Mouse (Mus musculus): ENCODE measurements around the gene Ldb3. TPM values are rescaled to one million over a fixed set of nuclear protein-coding genes. Genes with fewer than 3 reads are reported as not detected.

Ldb3 gene
- not detected in 2 replicates for polyA plus RNA-seq (2012)

DNA sequence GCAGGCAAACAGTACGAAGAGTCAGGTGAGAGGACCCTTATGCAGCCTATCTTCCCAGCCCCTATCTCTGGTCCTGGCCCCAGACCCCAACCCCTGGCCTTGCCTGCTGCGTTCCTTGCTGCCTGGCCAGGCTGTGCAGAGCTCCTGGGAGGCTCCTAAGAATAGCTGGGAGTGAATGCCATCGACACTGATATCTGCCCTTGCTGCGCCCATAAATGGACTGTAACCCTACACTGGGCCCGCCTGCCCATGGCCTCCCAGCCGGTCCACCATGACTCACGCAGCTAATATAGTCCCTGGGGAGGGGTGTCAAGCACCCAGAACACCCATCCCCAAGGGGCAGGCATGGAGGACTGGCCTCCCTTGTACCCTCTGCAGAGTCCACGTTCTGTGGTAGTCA, at the start of gene Ldb3:
Gene Ldb3 (minus strand): TSS at position 185 of the 400 bp plus-strand sequence.
- Histone ChIP-seq H3K27me3 (ENCODE audit: control insufficient read depth) (no peaks in the 10 kb centered on the region), H3K4me1 (ENCODE audit: control insufficient read depth) (peaks cover 10% of the 10 kb centered on the region), H3K9me3 (ENCODE audit: control insufficient read depth, low read length) (no peaks in the 10 kb centered on the region), H3K4me3 (replicated peaks) (no peak within 1 kb of the TSS), H3K36me3 (ENCODE audit: control insufficient read depth) (no peaks in the 10 kb centered on the region)
- no peak for TF ChIP-seq GATA1 (IDR thresholded peaks at IDR 0.05; ENCODE audit: low read length)
- no peak for TF ChIP-seq TAL1 (IDR thresholded peaks at IDR 0.05; ENCODE audit: low read length)

DNA sequence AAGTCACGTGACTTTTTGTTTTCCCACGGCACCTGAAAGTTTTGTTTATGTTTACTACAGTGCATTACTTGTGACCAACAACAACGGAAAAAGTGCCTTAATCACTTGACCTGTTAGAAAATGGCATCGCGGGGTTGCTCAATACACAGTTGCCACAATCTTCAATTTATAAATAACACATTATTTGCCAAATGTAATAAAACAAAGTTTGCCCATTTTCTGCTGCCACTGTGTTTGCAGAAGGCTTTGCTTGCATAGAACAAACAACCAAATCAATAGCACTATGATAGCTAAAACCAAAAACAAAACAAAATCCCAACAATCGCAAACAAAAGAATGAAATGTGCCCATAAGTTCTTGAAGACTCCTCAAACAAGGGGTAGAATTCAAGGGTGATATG, 47.2 kb upstream of the Ldb3 start:
- TF ChIP-seq TAL1 (IDR thresholded peaks at IDR 0.05; ENCODE audit: low read length) (no peak), GATA1 (IDR thresholded peaks at IDR 0.05; ENCODE audit: low read length) (no peak)
- Histone ChIP-seq H3K27me3 (ENCODE audit: control insufficient read depth) (no peaks in the 10 kb centered on the region), H3K9me3 (ENCODE audit: control insufficient read depth, low read length) (no peaks in the 10 kb centered on the region), H3K4me1 (ENCODE audit: control insufficient read depth) (peaks cover 30% of the 10 kb centered on the region), H3K36me3 (ENCODE audit: control insufficient read depth) (no peaks in the 10 kb centered on the region), H3K4me3 (replicated peaks) (no peak overlapping the region)

DNA sequence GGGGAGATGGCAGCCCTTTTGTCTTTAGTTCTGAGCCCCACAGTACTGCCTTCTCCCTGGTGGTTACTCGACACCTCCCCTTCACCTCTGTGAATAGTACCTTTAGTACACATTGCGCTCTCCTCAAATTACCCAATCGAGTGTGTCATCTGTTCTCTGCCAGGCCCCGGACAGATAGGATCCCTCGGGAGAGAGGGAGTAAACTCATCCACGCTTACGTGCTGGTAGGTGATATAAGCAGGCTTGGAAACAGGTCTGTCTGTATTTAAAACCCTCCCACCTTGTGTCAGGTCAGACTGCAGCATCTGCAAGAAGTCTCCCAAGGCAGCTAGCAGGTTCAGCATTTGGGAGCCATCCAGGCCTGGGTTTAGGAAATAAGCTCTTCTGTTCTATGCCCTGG, 46.7 kb upstream of the Ldb3 start:
- Histone ChIP-seq H3K4me3 (replicated peaks) (no peak overlapping the region), H3K27me3 (ENCODE audit: control insufficient read depth) (no peaks in the 10 kb centered on the region), H3K4me1 (ENCODE audit: control insufficient read depth) (peaks cover 32% of the 10 kb centered on the region), H3K9me3 (ENCODE audit: control insufficient read depth, low read length) (no peaks in the 10 kb centered on the region), H3K36me3 (ENCODE audit: control insufficient read depth) (no peaks in the 10 kb centered on the region)
- TF ChIP-seq GATA1 (IDR thresholded peaks at IDR 0.05; ENCODE audit: low read length) (no peak), TAL1 (IDR thresholded peaks at IDR 0.05; ENCODE audit: low read length) (no peak)

DNA sequence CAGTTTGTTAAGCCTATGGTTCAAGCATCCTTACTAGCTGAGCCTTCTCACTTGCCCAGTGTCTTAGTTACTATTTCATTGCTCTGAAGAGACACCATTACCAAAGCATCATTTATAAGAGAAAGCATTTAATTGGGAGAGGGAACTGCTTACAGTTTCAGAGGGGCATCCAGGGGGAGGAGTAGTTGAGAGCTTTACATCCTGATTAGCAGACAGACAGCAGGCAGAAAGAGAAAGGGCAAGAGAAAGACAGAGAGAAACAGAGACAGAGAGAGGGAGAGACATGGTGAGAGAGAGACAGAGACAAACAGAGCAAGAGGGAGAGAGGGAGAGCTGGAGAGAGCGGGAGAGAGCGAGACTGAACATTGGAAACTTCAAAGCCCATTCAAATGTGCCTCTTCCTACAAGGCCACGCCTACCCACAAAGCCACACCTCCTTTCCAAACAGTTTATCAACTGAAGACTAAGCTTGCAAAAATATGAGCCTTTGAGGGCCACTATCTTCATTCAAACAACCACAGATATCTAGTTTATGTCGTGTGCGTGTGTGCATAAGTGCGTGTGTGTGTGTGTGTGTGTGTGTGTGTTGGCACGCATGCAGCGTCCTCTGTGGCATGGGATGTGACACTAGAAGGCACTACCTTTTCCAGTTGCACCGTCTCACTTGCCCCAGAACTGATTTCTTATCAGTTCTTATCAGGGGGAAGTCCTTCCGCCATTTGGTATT, 44.4 kb upstream of the Ldb3 start:
- TF ChIP-seq GATA1 (IDR thresholded peaks at IDR 0.05; ENCODE audit: low read length) (no peak), TAL1 (IDR thresholded peaks at IDR 0.05; ENCODE audit: low read length) (no peak)
- Histone ChIP-seq H3K4me3 (replicated peaks) (peak overlapping the region; percentile 47), H3K27me3 (ENCODE audit: control insufficient read depth) (no peaks in the 10 kb centered on the region)

DNA sequence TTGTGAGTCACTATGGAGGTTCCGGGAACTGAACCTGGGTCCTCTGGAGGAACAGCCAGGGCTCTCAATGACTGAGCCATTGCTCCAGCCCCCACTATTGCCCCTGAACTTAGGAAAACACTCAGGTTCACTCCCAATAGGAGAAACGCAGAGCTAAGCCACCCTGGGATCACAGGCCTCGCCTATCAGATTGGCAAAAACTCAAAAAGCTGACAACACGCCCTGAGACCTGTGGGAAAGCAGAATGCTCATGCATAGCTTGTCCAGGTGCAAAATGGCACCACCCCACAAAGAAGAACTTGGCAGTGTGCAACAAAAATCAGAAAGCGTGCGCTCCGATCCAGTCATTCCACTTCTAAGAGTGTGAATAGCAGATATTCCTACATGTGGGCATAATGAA, 38.3 kb upstream of the Ldb3 start:
- Histone ChIP-seq H3K9me3 (ENCODE audit: control insufficient read depth, low read length) (no peaks in the 10 kb centered on the region), H3K4me1 (ENCODE audit: control insufficient read depth) (peaks cover 41% of the 10 kb centered on the region), H3K36me3 (ENCODE audit: control insufficient read depth) (no peaks in the 10 kb centered on the region), H3K4me3 (replicated peaks) (no peak overlapping the region), H3K27me3 (ENCODE audit: control insufficient read depth) (no peaks in the 10 kb centered on the region)
- no peak for TF ChIP-seq GATA1 (IDR thresholded peaks at IDR 0.05; ENCODE audit: low read length)
- TF ChIP-seq TAL1 (IDR thresholded peaks at IDR 0.05; ENCODE audit: low read length): no peak

More for the DNA sequence above, 44.4 kb upstream of the Ldb3 start:
- no peaks in the 10 kb centered on the region for H3K36me3 ChIP-seq (ENCODE audit: control insufficient read depth)
- no peaks in the 10 kb centered on the region for H3K9me3 ChIP-seq (ENCODE audit: control insufficient read depth, low read length)
- peaks cover 31% of the 10 kb centered on the region for H3K4me1 ChIP-seq (ENCODE audit: control insufficient read depth)

DNA sequence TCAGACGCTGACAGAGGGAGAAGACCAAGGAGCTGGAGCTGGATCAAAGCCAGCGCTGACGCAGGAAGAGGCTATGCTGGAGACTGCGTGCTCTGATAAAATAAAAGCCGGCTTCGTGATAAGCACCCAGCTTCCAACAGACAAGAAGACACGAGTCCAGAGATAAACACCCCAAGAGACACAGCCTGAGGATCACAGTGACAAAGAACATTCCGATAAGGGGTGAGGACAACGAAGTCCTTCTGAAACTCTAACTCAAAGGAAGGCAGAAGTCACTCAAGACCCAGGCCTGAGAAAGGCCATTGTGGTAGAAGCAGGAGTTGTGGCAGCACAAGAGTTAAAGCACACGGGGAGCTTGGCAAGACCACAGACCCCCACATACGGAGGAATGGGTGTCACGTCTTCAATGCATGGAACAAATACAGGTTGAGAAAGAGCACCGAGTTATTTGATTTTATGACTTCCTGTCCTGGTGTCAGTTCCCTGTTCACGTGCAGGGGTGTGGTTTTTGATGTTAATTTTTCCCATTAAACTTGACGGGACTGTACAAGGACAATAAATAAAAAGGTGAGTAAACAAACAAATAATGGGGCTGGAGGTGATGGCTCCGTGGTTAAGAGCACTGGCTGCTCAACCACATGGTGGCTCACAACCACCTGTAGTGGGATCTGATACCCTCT, 35.2 kb upstream of the Ldb3 start:
- no peak for TF ChIP-seq GATA1 (IDR thresholded peaks at IDR 0.05; ENCODE audit: low read length)
- no peak for TF ChIP-seq TAL1 (IDR thresholded peaks at IDR 0.05; ENCODE audit: low read length)
- H3K36me3 ChIP-seq (ENCODE audit: control insufficient read depth): no peaks in the 10 kb centered on the region
- peaks cover 55% of the 10 kb centered on the region for H3K4me1 ChIP-seq (ENCODE audit: control insufficient read depth)
- H3K9me3 ChIP-seq (ENCODE audit: control insufficient read depth, low read length): no peaks in the 10 kb centered on the region
- no peaks in the 10 kb centered on the region for H3K27me3 ChIP-seq (ENCODE audit: control insufficient read depth)
- peak overlapping the region; percentile 27 for H3K4me3 ChIP-seq (replicated peaks)

DNA sequence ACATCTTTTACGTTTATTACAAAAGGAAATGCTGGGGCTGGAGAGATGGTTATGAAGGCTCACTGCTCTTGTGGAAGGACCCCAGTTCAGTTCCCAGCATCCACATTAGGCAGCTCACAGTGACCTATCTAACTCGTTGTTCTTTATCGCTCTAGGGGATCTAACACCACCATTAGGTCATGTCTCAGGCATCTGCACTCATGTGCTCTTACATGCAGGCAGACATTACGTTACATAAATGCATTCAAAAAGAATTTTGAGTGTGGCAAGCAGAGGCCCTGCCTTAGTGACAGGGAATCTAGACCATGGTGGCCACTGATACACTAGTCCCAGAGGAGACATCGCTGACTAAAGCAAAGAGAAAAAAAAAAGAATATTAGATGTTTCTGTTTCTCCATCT, 34.6 kb upstream of the Ldb3 start:
- H3K4me1 ChIP-seq (ENCODE audit: control insufficient read depth): peaks cover 58% of the 10 kb centered on the region
- peak overlapping the region; percentile 27 for H3K4me3 ChIP-seq (replicated peaks)
- peak; percentile 66 for TF ChIP-seq GATA1 (IDR thresholded peaks at IDR 0.05; ENCODE audit: low read length)
- no peak for TF ChIP-seq TAL1 (IDR thresholded peaks at IDR 0.05; ENCODE audit: low read length)
- H3K27me3 ChIP-seq (ENCODE audit: control insufficient read depth): no peaks in the 10 kb centered on the region
- no peaks in the 10 kb centered on the region for H3K36me3 ChIP-seq (ENCODE audit: control insufficient read depth)
- H3K9me3 ChIP-seq (ENCODE audit: control insufficient read depth, low read length): no peaks in the 10 kb centered on the region

DNA sequence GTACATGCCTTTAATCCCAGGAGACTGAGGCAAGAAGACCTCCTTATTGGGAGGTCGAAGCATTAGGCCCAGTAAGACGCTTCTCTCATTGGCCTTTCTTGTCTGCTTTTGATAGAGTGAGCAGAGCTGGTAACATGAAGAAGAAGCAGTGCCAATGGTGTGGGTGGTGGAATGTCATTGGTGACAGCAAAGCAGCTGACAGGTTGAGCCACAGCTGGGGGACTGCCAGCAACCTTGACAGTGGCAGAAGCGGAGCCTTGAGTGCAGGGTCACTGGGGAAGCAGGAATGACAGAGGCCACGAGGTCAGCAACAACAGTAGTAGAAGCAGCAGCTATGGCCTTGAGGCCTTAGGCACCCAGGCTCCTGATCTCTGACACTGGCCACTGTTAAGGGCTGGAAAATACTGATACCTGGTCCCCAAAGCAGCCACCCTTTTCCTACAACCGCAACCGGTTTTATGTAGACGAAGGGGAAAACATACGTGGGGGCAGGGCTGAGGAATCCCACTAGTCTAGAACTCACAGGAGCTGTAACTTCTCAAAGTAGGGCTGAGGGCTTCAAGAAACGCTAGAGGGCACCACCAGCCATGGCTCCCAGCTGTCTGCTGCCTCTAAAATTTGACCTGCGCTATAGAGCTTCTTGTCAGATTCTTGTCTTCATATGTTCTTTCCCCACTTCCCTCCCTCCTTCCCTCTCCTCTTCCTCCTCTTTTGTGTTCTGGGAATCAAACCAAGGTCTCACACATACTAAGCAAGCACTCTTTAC, 32.3 kb upstream of the Ldb3 start:
- H3K27me3 ChIP-seq (ENCODE audit: control insufficient read depth): peaks cover 5% of the 10 kb centered on the region
- H3K9me3 ChIP-seq (ENCODE audit: control insufficient read depth, low read length): no peaks in the 10 kb centered on the region
- TF ChIP-seq TAL1 (IDR thresholded peaks at IDR 0.05; ENCODE audit: low read length) (no peak), GATA1 (IDR thresholded peaks at IDR 0.05; ENCODE audit: low read length) (no peak)
- H3K4me1 ChIP-seq (ENCODE audit: control insufficient read depth): peaks cover 51% of the 10 kb centered on the region
- H3K36me3 ChIP-seq (ENCODE audit: control insufficient read depth): no peaks in the 10 kb centered on the region
- no peak overlapping the region for H3K4me3 ChIP-seq (replicated peaks)

DNA sequence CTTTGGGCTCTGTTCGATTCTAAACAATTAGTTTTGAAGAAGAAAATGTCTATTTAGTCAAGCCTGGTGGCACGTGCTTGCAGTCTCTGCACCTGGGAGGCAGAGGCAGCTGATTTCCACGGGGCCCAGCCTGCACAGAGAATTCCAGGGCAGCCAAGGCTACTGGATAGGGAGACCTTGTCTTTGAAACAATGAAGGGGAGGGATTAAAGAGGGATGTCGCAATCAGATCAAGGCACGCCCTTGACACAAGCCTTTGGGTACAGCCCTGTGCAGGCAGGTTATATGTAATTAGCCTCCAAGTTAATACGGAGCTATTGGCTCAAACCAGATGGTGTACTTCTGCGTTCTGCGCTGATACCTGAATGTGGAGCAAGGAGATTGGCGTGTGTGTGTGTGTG, 30.3 kb upstream of the Ldb3 start:
- no peak overlapping the region for H3K4me3 ChIP-seq (replicated peaks)
- H3K36me3 ChIP-seq (ENCODE audit: control insufficient read depth): no peaks in the 10 kb centered on the region
- H3K27me3 ChIP-seq (ENCODE audit: control insufficient read depth): peaks cover 23% of the 10 kb centered on the region
- H3K4me1 ChIP-seq (ENCODE audit: control insufficient read depth): peaks cover 45% of the 10 kb centered on the region
- TF ChIP-seq GATA1 (IDR thresholded peaks at IDR 0.05; ENCODE audit: low read length): no peak
- no peak for TF ChIP-seq TAL1 (IDR thresholded peaks at IDR 0.05; ENCODE audit: low read length)
- no peaks in the 10 kb centered on the region for H3K9me3 ChIP-seq (ENCODE audit: control insufficient read depth, low read length)

All from erythroblast, embryonic 14.5 days (primary cell).